Comparison of ENCODE assay signal across 8 mouse cellular contexts in genomic region chr15:30173370-30173941, GRCm38 (mm10). TPM values are rescaled to one million over a fixed set of nuclear protein-coding genes. Genes with fewer than 3 reads are reported as not detected.
DNase-seq lines count a peak whose midpoint lies in the region; ATAC-seq lines count a peak whose summit lies in the region.

No protein-coding gene starts in this region.

- peaks cover 7% of the 10 kb centered on the region; the same call in 1 of the 2 replicates for H3K4me1 ChIP-seq in kidney, embryonic 14.5 days (ENCODE audit: control insufficient read depth, insufficient read depth, low read length)
- H3K4me1 ChIP-seq in neural tube, embryonic 15.5 days: peaks cover 16% of the 10 kb centered on the region

- peak overlapping the region; percentile 69 for H3K4me3 ChIP-seq in kidney, embryonic 14.5 days (ENCODE audit: low read length)
- peak overlapping the region; percentile 70 for H3K4me3 ChIP-seq in neural tube, embryonic 15.5 days (replicated peaks)

- no peaks in the 10 kb centered on the region for H3K36me3 ChIP-seq in kidney, embryonic 14.5 days (ENCODE audit: control insufficient read depth, insufficient read depth, low read length)
- no peaks in the 10 kb centered on the region for H3K36me3 ChIP-seq in neural tube, embryonic 15.5 days

- peak overlapping the region; percentile 58 for H3K9ac ChIP-seq in kidney, embryonic 14.5 days (ENCODE audit: low read depth, low read length)
- peak overlapping the region; percentile 84 for H3K9ac ChIP-seq in neural tube, embryonic 15.5 days (replicated peaks)

- ATAC-seq in kidney, embryonic 14.5 days (ENCODE audit: low FRiP score, low TSS enrichment): peak; percentile 57
- ATAC-seq in frontal cortex, adult (ENCODE audit: low TSS enrichment): peak; percentile 36
- peak; percentile 75 for ATAC-seq in neural tube, embryonic 15.5 days (ENCODE audit: low FRiP score)

- peak overlapping the region; percentile 93 for H3K4me2 ChIP-seq in kidney, embryonic 14.5 days (replicated peaks; ENCODE audit: low read depth, low read length)
- H3K4me2 ChIP-seq in neural tube, embryonic 15.5 days: peak overlapping the region; percentile 60

- intact Hi-C loops in left cerebral cortex, postnatal 10 days (cut with DNase I): loop anchor here (5.0 to 10.0 kb wide), 5 partner anchors 111 to 1091 kb away; no protein-coding TSS in a partner anchor

- under 1% methylated on average over 28 of the region's 29 CpGs for WGBS in kidney, embryonic 14.5 days
- WGBS in neural tube, embryonic 15.5 days: under 1% methylated on average over 29 of the region's 29 CpGs

- no peaks in the 10 kb centered on the region for H3K9me3 ChIP-seq in kidney, embryonic 14.5 days (ENCODE audit: control insufficient read depth, low read length)
- no peaks in the 10 kb centered on the region for H3K9me3 ChIP-seq in neural tube, embryonic 15.5 days (replicated peaks)

- peaks cover 31% of the 10 kb centered on the region for H3K27me3 ChIP-seq in kidney, embryonic 14.5 days (ENCODE audit: control insufficient read depth, insufficient read depth, low read length)
- H3K27me3 ChIP-seq in neural tube, embryonic 15.5 days (replicated peaks): no peaks in the 10 kb centered on the region

- H3K27ac ChIP-seq in kidney, embryonic 14.5 days (ENCODE audit: low read depth, low read length): no peak overlapping the region
- peak overlapping the region; percentile 98 for H3K27ac ChIP-seq in neural tube, embryonic 15.5 days (replicated peaks)

- DNase-seq in kidney, postnatal 14 days: no peak
- DNase-seq in cerebellum, adult 9-10 months: peak; percentile 65
- peak; percentile 16 to 28 for DNase-seq in left cerebral cortex, postnatal 10 days (ENCODE audit: extremely low spot score in 1 of 2, low spot score in 2 of 2)
- no peak for DNase-seq in ovary, postnatal 36 days (ENCODE audit: low spot score)
- DNase-seq in gastrocnemius, adult 18-20 months (ENCODE audit: low spot score): no peak

RNA-seq across cellular contexts. Expression of gene Ctnnd2, which starts 1.1 kb away (rescaled TPM):
- polyA plus RNA-seq in kidney, embryonic 14.5 days (2014; fragmentation: Nextera tagmentation; extraction: Ambion mirVana): 4.5 and 4.6 TPM in 2 replicates
- 100 to 1,000 TPM; 285 to 297 TPM for total RNA-seq in left cerebral cortex, postnatal 10 days (2021)
- polyA plus RNA-seq in neural tube, embryonic 15.5 days (2015; fragmentation: Nextera tagmentation; extraction: Ambion mirVana): 49.9 and 67.4 TPM in 2 replicates
- under 1 TPM in 1 of 2 experiments, not detected in 1; 0.09 TPM for total RNA-seq in gastrocnemius, adult 18-20 months (2021)

Comparison
In these comparisons a context has a peak if more than half of its experiments do, and no peak if none do; other contexts are left out.
1. DNase-seq: peak in cerebellum, adult 9-10 months (single experiment) and left cerebral cortex, postnatal 10 days (2 of 2); none in kidney, postnatal 14 days (single experiment), ovary, postnatal 36 days (single experiment) and gastrocnemius, adult 18-20 months (single experiment).
2. RNA of gene Ctnnd2, which starts 1.1 kb away (total RNA-seq): 285 to 297 TPM in left cerebral cortex, postnatal 10 days; 0.09 TPM in gastrocnemius, adult 18-20 months; every median in the first group is over 100 times any median in the second.
3. Peak in every context shown above with its lines, with median percentiles within 50 percentile points of each other: ATAC-seq.